Mouse (Mus musculus): ENCODE data around the gene Sh3rf3. TPM values are rescaled to one million over a fixed set of nuclear protein-coding genes. Genes with fewer than 3 reads are reported as not detected.
"Not testable (repeated sequence)": the region's sequence is repeated elsewhere in the genome, so short reads cannot be mapped to it uniquely, and the experiment has no call there.

Sh3rf3 gene
- total RNA-seq, 2 experiments from 2014 or later: 1.2 to 2.1 TPM

GRCm38 (mm10) chr10:59085604-59086003, 272.4 kb downstream of the Sh3rf3 start:
- intact Hi-C loops (cut with DNase I; ENCODE audit: low total_unique reads): no loop called here
- no peak for DNase-seq

DNA sequence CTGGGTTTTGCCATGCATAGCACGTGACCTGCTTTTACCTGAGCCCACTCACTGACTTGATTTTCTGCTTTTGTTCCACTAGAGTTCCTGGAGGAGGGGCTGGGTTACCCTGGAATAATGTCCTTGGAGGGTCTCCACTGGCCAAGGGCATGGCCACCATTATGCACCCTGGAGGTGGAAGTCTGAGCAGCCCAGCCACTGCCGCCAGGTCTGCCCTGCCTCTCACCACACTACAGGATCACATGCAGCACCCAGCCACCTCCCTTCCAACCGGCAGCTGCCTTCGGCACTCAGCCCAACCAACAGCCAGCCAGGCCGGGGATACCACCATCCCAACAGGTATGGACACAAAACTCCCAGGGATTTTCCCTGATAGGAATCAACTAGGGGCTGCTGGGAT, 273.4 kb downstream of the Sh3rf3 start:
- no peak for DNase-seq
- intact Hi-C loops (cut with DNase I; ENCODE audit: low total_unique reads): no loop called here

- intact Hi-C loops (cut with DNase I; ENCODE audit: low total_unique reads): no loop called here
- no peak for DNase-seq
These were observed 276.9 kb downstream of the Sh3rf3 start for GRCm38 (mm10) chr10:59089861-59090621.

DNA sequence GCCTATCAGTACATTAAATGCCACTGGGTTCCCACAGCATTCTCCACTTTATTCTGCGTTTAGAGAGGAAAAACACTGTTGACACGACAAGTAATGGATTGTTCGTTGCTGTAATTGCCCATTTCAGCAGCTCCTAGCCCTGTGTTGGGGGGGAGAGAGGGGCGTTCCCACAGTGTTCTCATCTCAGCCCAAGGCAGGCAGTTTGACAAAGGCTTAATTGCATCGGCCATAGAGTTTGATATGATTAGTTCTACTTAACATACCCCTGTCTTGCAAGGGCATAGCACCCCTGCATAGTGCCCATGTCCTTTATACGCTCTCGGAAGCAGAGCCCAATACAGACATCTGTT, 277.4 kb downstream of the Sh3rf3 start:
- intact Hi-C loops (cut with DNase I; ENCODE audit: low total_unique reads): no loop called here

DNA sequence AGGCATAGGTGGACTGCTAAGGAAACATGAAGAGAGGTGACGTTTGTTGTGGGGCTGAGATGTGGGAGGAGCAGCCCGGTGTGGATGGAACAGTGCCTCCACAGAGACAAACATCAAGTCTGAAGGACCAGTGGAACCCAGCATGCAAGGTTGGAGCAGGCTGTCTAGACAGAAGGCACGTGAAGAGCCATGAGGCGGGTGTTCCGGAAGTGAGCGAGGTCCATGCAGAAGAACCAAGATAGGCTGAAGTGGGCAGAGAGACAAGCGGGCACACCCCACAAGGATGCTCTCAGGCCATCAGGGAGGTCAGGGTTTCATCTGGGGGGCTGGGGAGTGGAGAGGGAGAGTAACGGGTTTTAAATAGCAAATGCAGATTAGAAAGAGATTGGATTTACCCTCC, 278.4 kb downstream of the Sh3rf3 start:
- intact Hi-C loops (cut with DNase I; ENCODE audit: low total_unique reads): no loop called here
- no peak for DNase-seq

More for the DNA sequence above, 277.4 kb downstream of the Sh3rf3 start:
- DNase-seq: no peak

DNA sequence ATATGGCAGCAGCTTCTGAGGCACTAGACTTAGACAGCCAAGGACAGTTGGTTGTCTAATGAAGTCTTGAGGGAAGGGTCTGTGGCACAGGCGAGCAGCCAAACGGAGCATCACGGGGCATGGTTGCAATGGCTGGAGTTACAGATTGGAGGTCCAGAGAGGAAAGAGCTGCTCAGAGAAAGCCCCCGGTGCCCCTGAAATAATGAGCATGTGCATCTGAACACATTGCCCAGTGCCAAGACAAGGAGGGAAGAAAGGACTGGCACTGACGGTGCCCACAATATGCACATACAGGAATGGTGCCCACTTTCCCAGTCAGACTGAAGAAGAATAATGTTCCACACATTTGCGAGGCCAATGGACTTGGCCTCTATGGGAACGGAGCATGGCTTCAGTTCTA, 278.8 kb downstream of the Sh3rf3 start:
- intact Hi-C loops (cut with DNase I; ENCODE audit: low total_unique reads): no loop called here
- no peak for DNase-seq

- DNase-seq; intact Hi-C loops (cut with DNase I; ENCODE audit: low total_unique reads): not testable (repeated sequence)
These were observed 289.9 kb downstream of the Sh3rf3 start for GRCm38 (mm10) chr10:59103076-59103475.

DNA sequence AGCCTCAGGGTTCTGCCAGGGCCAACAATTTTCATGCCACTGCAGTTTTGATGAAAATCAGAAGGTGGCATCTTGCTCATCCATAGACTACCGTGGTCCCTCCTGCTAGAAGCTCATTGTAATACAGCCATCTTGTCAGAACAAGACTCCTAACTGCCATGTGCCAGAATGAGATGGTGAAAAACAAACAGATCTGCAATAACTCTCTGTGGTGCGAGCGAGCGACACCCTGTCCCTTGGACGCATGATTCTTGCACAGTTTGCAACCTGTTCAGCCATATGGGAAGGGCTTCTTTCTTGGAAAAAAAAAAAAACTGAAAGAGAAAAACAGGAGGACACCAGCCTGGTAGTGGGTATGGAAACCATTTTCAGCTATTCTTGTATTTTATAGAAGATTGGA, 291.5 kb downstream of the Sh3rf3 start:
- intact Hi-C loops (cut with DNase I; ENCODE audit: low total_unique reads): loop anchor here (5.0 kb wide), 1 partner anchor 188 kb away; no protein-coding TSS in a partner anchor
- DNase-seq: no peak

GRCm38 (mm10) chr10:59105885-59106284, 292.7 kb downstream of the Sh3rf3 start:
- DNase-seq: no peak
- intact Hi-C loops (cut with DNase I; ENCODE audit: low total_unique reads): loop anchor here (5.0 kb wide), 1 partner anchor 186 kb away; no protein-coding TSS in a partner anchor

GRCm38 (mm10) chr10:59106644-59107043, 293.5 kb downstream of the Sh3rf3 start:
- intact Hi-C loops (cut with DNase I; ENCODE audit: low total_unique reads): loop anchor here (5.0 kb wide), 1 partner anchor 186 kb away; no protein-coding TSS in a partner anchor

GRCm38 (mm10) chr10:59109015-59109414, 295.9 kb downstream of the Sh3rf3 start:
- intact Hi-C loops (cut with DNase I; ENCODE audit: low total_unique reads): loop anchor here (5.0 kb wide), 1 partner anchor 183 kb away; no protein-coding TSS in a partner anchor
- DNase-seq: peak; percentile 70

More at GRCm38 (mm10) chr10:59106644-59107043, 293.5 kb downstream of the Sh3rf3 start:
- no peak for DNase-seq

DNA sequence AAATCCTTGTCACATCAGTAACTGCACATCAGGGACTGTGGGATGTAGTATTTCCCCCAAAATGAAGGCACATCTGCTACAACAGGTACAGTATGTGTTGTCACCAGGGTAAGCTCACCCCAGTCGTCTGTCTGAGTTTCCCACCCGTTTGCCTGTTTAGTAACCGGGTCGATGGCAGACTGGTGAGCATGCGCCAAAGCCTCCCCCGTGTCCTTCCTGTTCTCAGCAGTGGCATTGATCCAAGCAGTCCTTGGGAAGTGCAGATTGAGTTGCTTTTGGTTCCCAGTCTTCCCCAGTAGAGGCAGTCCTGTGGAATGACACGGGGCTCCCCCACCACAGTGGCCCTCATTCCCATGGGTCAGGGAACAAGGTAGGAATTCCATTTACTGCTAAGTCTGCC, 297.2 kb downstream of the Sh3rf3 start:
- intact Hi-C loops (cut with DNase I; ENCODE audit: low total_unique reads): no loop called here
- DNase-seq: no peak

- intact Hi-C loops (cut with DNase I; ENCODE audit: low total_unique reads): no loop called here
- DNase-seq: no peak
These were observed 299.6 kb downstream of the Sh3rf3 start for GRCm38 (mm10) chr10:59112755-59113154.

DNA sequence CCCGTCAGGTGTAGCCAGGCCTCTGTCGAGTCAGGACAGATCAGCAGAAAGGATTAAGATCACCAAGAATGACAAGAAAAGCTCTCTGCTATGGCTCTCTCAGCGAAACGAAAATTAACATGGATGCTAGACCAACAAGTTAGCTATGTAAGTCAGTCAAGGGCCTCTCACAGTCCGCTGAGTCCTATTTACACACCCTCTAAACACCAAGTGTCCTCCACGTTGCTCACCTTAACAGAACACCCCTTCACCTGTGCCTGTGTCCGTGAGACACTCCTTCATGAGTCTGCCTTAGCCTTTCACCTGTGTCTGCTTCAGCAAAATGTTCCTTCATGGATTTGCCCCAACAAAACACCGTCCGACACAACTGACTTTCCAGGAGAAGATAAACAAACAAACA, 300.2 kb downstream of the Sh3rf3 start:
- no peak for DNase-seq
- intact Hi-C loops (cut with DNase I; ENCODE audit: low total_unique reads): no loop called here

- DNase-seq: peak; percentile 18
- intact Hi-C loops (cut with DNase I; ENCODE audit: low total_unique reads): no loop called here
These were observed 301.6 kb downstream of the Sh3rf3 start for GRCm38 (mm10) chr10:59114535-59115291.

GRCm38 (mm10) chr10:59115691-59116090, 302.5 kb downstream of the Sh3rf3 start:
- intact Hi-C loops (cut with DNase I; ENCODE audit: low total_unique reads): no loop called here
- DNase-seq: no peak

GRCm38 (mm10) chr10:59116331-59116730, 303.2 kb downstream of the Sh3rf3 start:
- intact Hi-C loops (cut with DNase I; ENCODE audit: low total_unique reads): no loop called here
- DNase-seq: no peak

DNA sequence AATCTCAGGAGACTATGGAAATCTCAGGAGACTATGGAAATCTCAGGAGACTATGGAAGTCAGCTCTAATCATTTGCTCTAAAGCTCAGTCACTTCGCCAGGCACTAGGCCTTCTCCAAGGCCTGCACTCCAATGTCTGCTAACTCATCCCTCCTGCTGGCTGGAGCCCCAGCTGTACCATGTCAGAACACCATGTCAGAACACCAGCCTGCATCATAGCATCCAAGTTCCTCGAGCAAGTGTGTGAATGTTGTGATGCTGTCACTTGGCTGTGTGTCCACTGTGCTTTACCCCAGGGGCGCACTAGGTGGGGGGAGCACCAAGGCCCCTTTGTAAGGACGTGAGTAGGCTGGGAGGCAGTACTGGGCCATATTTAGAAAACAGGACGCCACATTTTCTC, 304.4 kb downstream of the Sh3rf3 start:
- DNase-seq: no peak

DNA sequence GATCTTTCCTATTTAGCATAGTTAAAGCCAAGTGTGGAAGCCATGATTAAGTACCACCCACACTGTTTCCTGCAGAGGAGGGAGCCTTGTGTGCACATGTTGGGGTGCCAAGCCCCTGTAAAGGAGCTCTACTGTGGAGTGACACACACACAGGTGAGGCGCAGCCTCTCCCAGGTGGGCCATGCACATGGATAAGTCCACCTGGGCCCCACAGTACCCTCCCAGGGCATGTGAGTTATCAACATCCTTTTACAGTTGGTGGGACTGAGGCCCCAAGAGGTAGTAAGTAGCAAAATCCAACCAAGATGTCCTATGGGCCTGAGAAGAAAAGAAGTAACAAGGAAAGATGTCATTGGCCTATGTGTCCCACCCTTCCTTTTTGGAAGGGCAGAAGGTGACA, 305.8 kb downstream of the Sh3rf3 start:
- intact Hi-C loops (cut with DNase I; ENCODE audit: low total_unique reads): no loop called here

More for the DNA sequence above, 304.4 kb downstream of the Sh3rf3 start:
- intact Hi-C loops (cut with DNase I; ENCODE audit: low total_unique reads): no loop called here

DNA sequence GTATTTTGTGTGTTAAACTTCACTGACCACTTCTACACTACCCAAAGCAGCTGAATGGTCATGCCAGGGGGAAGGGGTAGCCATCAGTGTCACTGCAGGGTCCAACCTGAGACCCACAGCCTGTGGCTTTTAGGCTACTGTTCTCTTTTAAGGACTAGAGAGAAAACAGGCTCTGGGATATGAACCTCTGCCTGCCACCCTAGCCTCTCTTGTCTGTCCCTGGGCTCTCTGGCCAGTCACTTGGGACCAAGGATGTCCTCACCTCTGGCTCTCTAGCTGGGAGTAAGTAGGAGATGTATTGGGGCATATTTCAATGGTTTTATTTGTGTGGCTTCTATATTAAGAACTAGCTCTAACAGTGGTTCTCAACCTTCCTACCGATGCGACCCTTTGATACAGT, 306.7 kb downstream of the Sh3rf3 start:
- DNase-seq: no peak
- intact Hi-C loops (cut with DNase I; ENCODE audit: low total_unique reads): no loop called here

More for the DNA sequence above, 305.8 kb downstream of the Sh3rf3 start:
- no peak for DNase-seq

DNA sequence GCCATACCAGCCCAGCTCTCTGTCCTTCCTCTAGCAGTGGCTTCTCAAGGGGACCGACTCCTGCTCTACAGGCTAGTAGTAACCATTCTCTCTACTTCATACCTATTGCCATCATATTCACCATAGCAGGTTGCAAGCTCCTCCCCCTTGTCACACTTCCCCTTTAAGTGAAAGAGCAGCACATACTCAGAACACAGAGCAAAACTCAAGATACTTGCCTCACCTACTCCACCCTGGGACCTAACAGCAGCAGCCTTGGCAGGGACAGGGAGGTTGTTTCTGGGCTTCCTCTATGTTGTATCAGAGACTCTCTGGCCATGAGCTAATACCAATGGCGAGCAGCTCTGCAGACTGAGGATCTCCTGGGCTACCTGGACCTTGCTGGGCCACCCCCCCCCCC, 312.3 kb downstream of the Sh3rf3 start:
- no peak for DNase-seq
- intact Hi-C loops (cut with DNase I; ENCODE audit: low total_unique reads): no loop called here

Measured in gastrocnemius, postnatal 14 days (tissue).